Mouse (Mus musculus) brain, embryonic 14.5 days (tissue): Measurements from ENCODE around the gene Ank2.

Source experiments
- CTCF ChIP-seq: fragments of 200-500 bp; IDR thresholded peaks from 2 replicates; pipeline ENCODE4 v1.5.1; 2012; ENCODE audit warnings: inconsistent platforms, mild to moderate bottlenecking, moderate library complexity, borderline replicate concordance; ENCODE audit not compliant: insufficient read depth, insufficient read length; ENCODE audit errors: extremely low read depth
- POLR2A ChIP-seq: fragments of 200-500 bp; IDR thresholded peaks from 2 replicates; pipeline ENCODE4 v1.6.1; 2012; ENCODE audit warnings: mild to moderate bottlenecking, inconsistent platforms, borderline replicate concordance; ENCODE audit not compliant: poor library complexity, insufficient read depth, insufficient read length, severe bottlenecking; ENCODE audit errors: extremely low read depth

GRCm38 (mm10) chr3:127199112-127199665 is 300.0 kb downstream of the Ank2 start:
- no peak for TF ChIP-seq CTCF
- TF ChIP-seq POLR2A, result no peak
